Mouse (Mus musculus) liver, embryonic 14.5 days (tissue): ENCODE data around the gene Gpatch8. TPM values are rescaled to one million over a fixed set of nuclear protein-coding genes. Genes with fewer than 3 reads are reported as not detected.
A peak's percentile ranks its signal among the peaks of the same experiment; 100 is the strongest.

ENCODE experiments used
- ATAC-seq: fragments of 200-750 bp; cut with Nextera tagmentation; 2 replicates; pipeline ENCODE4 v1.8.0; 2017; ENCODE audit warnings: moderate number of reproducible peaks, mild to moderate bottlenecking, moderate library complexity; ENCODE audit not compliant: insufficient read depth
- DNase-seq, 3 experiments: peaks; one replicate each; pipeline ENCODE4 v3.0.0-alpha.2; 2012 to 2013; ENCODE audit warnings: low read depth in 3 of 3, low spot score in 3 of 3
- H3K27ac ChIP-seq: fragments of 300-500 bp; sonication (generic); 2 replicates; pipeline ENCODE4 v1.5.1; 2014; ENCODE audit warnings: moderate library complexity, mild to moderate bottlenecking, control low read depth, inconsistent platforms
- H3K27me3 ChIP-seq: fragments of 300-500 bp; sonication (generic); 2 replicates; pipeline ENCODE4 v1.6.1; 2014; ENCODE audit warnings: mild to moderate bottlenecking, low read length, moderate library complexity; ENCODE audit not compliant: control insufficient read depth, insufficient read depth
- H3K36me3 ChIP-seq: fragments of 300-500 bp; sonication (generic); replicated peaks from 2 replicates; pipeline ENCODE4 v1.6.1; 2014; ENCODE audit warnings: low read depth; ENCODE audit not compliant: control insufficient read depth, insufficient read depth
- H3K4me1 ChIP-seq, 2 experiments: fragments of 200-500 bp in 1 of 2; fragments of 300-500 bp in 1 of 2; sonication (generic) in 1 of 2; replicated peaks; 2 replicates each; pipeline ENCODE4 v1.6.1; 2012 to 2014; ENCODE audit warnings: antibody characterized with exemption in 1 of 2, inconsistent platforms in 1 of 2, low read length in 1 of 2; ENCODE audit not compliant: control insufficient read depth in 2 of 2, insufficient read depth in 2 of 2
- H3K4me2 ChIP-seq: fragments of 300-500 bp; sonication (generic); 2 replicates; pipeline ENCODE4 v1.6.1; 2014; ENCODE audit warnings: low read depth, mild to moderate bottlenecking, control low read depth, moderate library complexity
- H3K4me3 ChIP-seq, 2 experiments: fragments of 200-500 bp in 1 of 2; fragments of 300-500 bp in 1 of 2; sonication (generic) in 1 of 2; 2 replicates each; pipeline ENCODE4 v1.5.1; 2012 to 2014; ENCODE audit warnings: low read depth in 2 of 2, low read length in 2 of 2, mild to moderate bottlenecking in 2 of 2, control low read depth in 1 of 2, inconsistent platforms in 1 of 2, moderate library complexity in 1 of 2; ENCODE audit not compliant: insufficient read depth in 1 of 2
- H3K9ac ChIP-seq: fragments of 300-500 bp; sonication (generic); replicated peaks from 2 replicates; pipeline ENCODE4 v1.6.1; 2014; ENCODE audit warnings: mild to moderate bottlenecking, control low read depth, moderate library complexity
- H3K9me3 ChIP-seq: fragments of 300-500 bp; sonication (generic); 2 replicates; pipeline ENCODE4 v1.6.1; 2016; ENCODE audit warnings: low read length, mixed read lengths; ENCODE audit not compliant: control insufficient read depth
- CTCF ChIP-seq: IDR thresholded peaks from 2 replicates; pipeline ENCODE4 v1.5.1; 2016; ENCODE audit warnings: antibody characterized with exemption, low read depth, control low read depth
- EP300 ChIP-seq: IDR thresholded peaks from 2 replicates; pipeline ENCODE4 v1.6.1; 2016; ENCODE audit warnings: antibody characterized with exemption, low read depth
- WGBS: fragments of 180-500 bp; shearing (Covaris S2); extraction: QIAGEN DNeasy Blood & Tissue Kit; methylation state at CpG from one replicate; pipeline ENCODE4 v1.1.7; 2014; ENCODE audit not compliant: insufficient replicate concordance; 5-methylcytosine and 5-hydroxymethylcytosine counted together
- polyA plus RNA-seq, 2 experiments: library from polyadenylated mRNA; depleted of rRNA in 1 of 2; stranded (reverse) in 1 of 2; unstranded in 1 of 2; fragments of >200 nt; fragmentation: Nextera tagmentation in 1 of 2; extraction: Ambion mirVana in 1 of 2; gene quantifications; 2 replicates each; pipeline versions ENCODE4 v1.2.1 to v1.2.3; 2012 to 2014

The Gpatch8 gene
- polyA plus RNA-seq, 2 experiments: 7.5 to 14.1 TPM

- peak within 1 kb of the TSS; percentile 40 for H3K9ac ChIP-seq
- no peak for TF ChIP-seq CTCF
- TF ChIP-seq EP300: no peak
- no peaks in the 10 kb centered on the region for H3K36me3 ChIP-seq
- H3K27ac ChIP-seq: no peak within 1 kb of the TSS
- H3K27me3 ChIP-seq: peaks cover 54% of the 10 kb centered on the region
- DNase-seq: no peak
- H3K4me3 ChIP-seq: peak within 1 kb of the TSS; percentile 57 to 60
- H3K4me2 ChIP-seq: peak within 1 kb of the TSS; percentile 78
- under 1% methylated on average over 37 of the region's 40 CpGs for WGBS
- H3K9me3 ChIP-seq: no peaks in the 10 kb centered on the region
- ATAC-seq: peak; percentile 66
- H3K4me1 ChIP-seq: no peaks in the 10 kb centered on the region
Measured at GRCm38 (mm10) chr11:102447497-102447896, 108.7 kb downstream of the Gpatch8 start, which contains the start of gene Fam171a2. Gene Fam171a2, minus strand, starts transcription at chr11:102447682.

- Histone ChIP-seq H3K9ac (peak overlapping the region; percentile 40), H3K27ac (no peak overlapping the region), H3K36me3 (no peaks in the 10 kb centered on the region), H3K27me3 (peaks cover 54% of the 10 kb centered on the region), H3K4me2 (peak overlapping the region; percentile 78), H3K4me3 (peak overlapping the region; percentile 57 to 60), H3K4me1 (no peaks in the 10 kb centered on the region), H3K9me3 (no peaks in the 10 kb centered on the region)
- ATAC-seq: peak; percentile 17; the same call in 1 of the 2 replicates
- no peak for DNase-seq
- WGBS: 1% methylated on average over 49 of the region's 49 CpGs
- TF ChIP-seq CTCF (no peak), EP300 (no peak)
Measured at GRCm38 (mm10) chr11:102446581-102447461, 109.4 kb downstream of the Gpatch8 start.

- DNase-seq (no peak), ATAC-seq (no peak)
- H3K4me3 ChIP-seq: no peak overlapping the region
- no peaks in the 10 kb centered on the region for H3K36me3 ChIP-seq
- TF ChIP-seq CTCF (no peak), EP300 (no peak)
- 31% methylated on average over 7 of the region's 7 CpGs for WGBS
- H3K4me1 ChIP-seq: no peaks in the 10 kb centered on the region
- no peaks in the 10 kb centered on the region for H3K9me3 ChIP-seq
- H3K27me3 ChIP-seq: peaks cover 54% of the 10 kb centered on the region
- H3K9ac ChIP-seq: no peak overlapping the region
- no peak overlapping the region for H3K4me2 ChIP-seq
- H3K27ac ChIP-seq: no peak overlapping the region
Measured at GRCm38 (mm10) chr11:102445891-102446361, 110.3 kb downstream of the Gpatch8 start.

- Histone ChIP-seq H3K4me2 (no peak overlapping the region), H3K4me1 (no peaks in the 10 kb centered on the region), H3K9ac (no peak overlapping the region), H3K27me3 (peaks cover 53% of the 10 kb centered on the region), H3K27ac (no peak overlapping the region), H3K4me3 (no peak overlapping the region), H3K9me3 (no peaks in the 10 kb centered on the region), H3K36me3 (no peaks in the 10 kb centered on the region)
- DNase-seq (no peak), ATAC-seq (no peak)
- WGBS: 51% methylated on average over 10 of the region's 10 CpGs
- TF ChIP-seq CTCF: no peak
- no peak for TF ChIP-seq EP300
Measured at GRCm38 (mm10) chr11:102445264-102445890, 110.8 kb downstream of the Gpatch8 start.

- no peaks in the 10 kb centered on the region for H3K9me3 ChIP-seq
- no peak overlapping the region for H3K9ac ChIP-seq
- H3K27ac ChIP-seq: no peak overlapping the region
- H3K27me3 ChIP-seq: peaks cover 51% of the 10 kb centered on the region
- H3K4me3 ChIP-seq: no peak overlapping the region
- 49% methylated on average over 6 of the region's 6 CpGs for WGBS
- no peak for TF ChIP-seq CTCF
- TF ChIP-seq EP300: no peak
- no peaks in the 10 kb centered on the region for H3K36me3 ChIP-seq
- no peaks in the 10 kb centered on the region for H3K4me1 ChIP-seq
- DNase-seq (no peak), ATAC-seq (no peak)
- H3K4me2 ChIP-seq: no peak overlapping the region
Measured at GRCm38 (mm10) chr11:102444781-102445180, 111.4 kb downstream of the Gpatch8 start.
